Mouse (Mus musculus) brain, embryonic 14.5 days (tissue): Measurements from ENCODE around the gene Tmem120b.

Experiments
- CTCF ChIP-seq: fragments of 200-500 bp; IDR thresholded peaks from 2 replicates; pipeline ENCODE4 v1.5.1; 2012; ENCODE audit warnings: inconsistent platforms, mild to moderate bottlenecking, moderate library complexity, borderline replicate concordance; ENCODE audit not compliant: insufficient read depth, insufficient read length; ENCODE audit errors: extremely low read depth
- POLR2A ChIP-seq: fragments of 200-500 bp; IDR thresholded peaks from 2 replicates; pipeline ENCODE4 v1.6.1; 2012; ENCODE audit warnings: mild to moderate bottlenecking, inconsistent platforms, borderline replicate concordance; ENCODE audit not compliant: poor library complexity, insufficient read depth, insufficient read length, severe bottlenecking; ENCODE audit errors: extremely low read depth

- TF ChIP-seq CTCF (no peak), POLR2A (no peak)
Observed at GRCm38 (mm10) chr5:123136361-123137043, 68.3 kb downstream of the Tmem120b start.
